Mouse (Mus musculus) myocyte (in vitro differentiated cells): ENCODE results near the gene Ltbr. TPM values are rescaled to one million over a fixed set of nuclear protein-coding genes. Genes with fewer than 3 reads are reported as not detected.

Experiments
- H3K27me3 ChIP-seq: one replicate; pipeline ENCODE4 v1.6.1; 2011; ENCODE audit not compliant: control insufficient read depth, insufficient read depth, insufficient read length
- H3K36me3 ChIP-seq: one replicate; pipeline ENCODE4 v1.6.1; 2011; ENCODE audit not compliant: control insufficient read depth, insufficient read depth
- H3K4me2 ChIP-seq: one replicate; pipeline ENCODE4 v1.6.1; 2011; ENCODE audit warnings: low read depth, control low read depth
- H3K4me3 ChIP-seq: one replicate; pipeline ENCODE4 v1.5.1; 2011; ENCODE audit warnings: mild to moderate bottlenecking, control low read depth, moderate library complexity
- H3K79me2 ChIP-seq: one replicate; pipeline ENCODE4 v1.6.1; 2011; ENCODE audit not compliant: control insufficient read depth, insufficient read depth
- H3ac ChIP-seq: one replicate; pipeline ENCODE4 v1.6.1; 2011; ENCODE audit not compliant: control insufficient read depth, insufficient read length
- CEBPB ChIP-seq: IDR thresholded peaks from 2 replicates; pipeline ENCODE4 v1.6.1; 2011; ENCODE audit warnings: mild to moderate bottlenecking, moderate library complexity; ENCODE audit not compliant: poor library complexity, insufficient read depth, severe bottlenecking
- E2F4 ChIP-seq: IDR thresholded peaks from one replicate; pipeline ENCODE4 v1.6.1; 2011; ENCODE audit warnings: mild to moderate bottlenecking, control low read depth, moderate library complexity; ENCODE audit not compliant: insufficient read depth
- MAX ChIP-seq: IDR thresholded peaks from one replicate; pipeline ENCODE4 v1.6.1; 2011; ENCODE audit warnings: low read depth, mild to moderate bottlenecking, control low read depth
- MYOD1 ChIP-seq, 3 experiments: IDR thresholded peaks; one replicate each; pipeline ENCODE4 v1.6.1; 2011; ENCODE audit warnings: control low read depth in 2 of 3, low read depth in 2 of 3, mild to moderate bottlenecking in 2 of 3, moderate library complexity in 1 of 3; ENCODE audit not compliant: insufficient read length in 2 of 3, control insufficient read depth in 1 of 3
- MYOG ChIP-seq, 3 experiments: IDR thresholded peaks; one replicate each; pipeline ENCODE4 v1.6.1; 2011; ENCODE audit warnings: control low read depth in 2 of 3, low read depth in 2 of 3, mild to moderate bottlenecking in 2 of 3; ENCODE audit not compliant: insufficient read length in 2 of 3, control insufficient read depth in 1 of 3, insufficient read depth in 1 of 3
- POLR2A ChIP-seq: IDR thresholded peaks from one replicate; pipeline ENCODE4 v1.6.1; 2011; ENCODE audit warnings: low read depth, mild to moderate bottlenecking, control low read depth, moderate library complexity; ENCODE audit not compliant: insufficient read length
- POLR2AphosphoS2 ChIP-seq: IDR thresholded peaks from one replicate; pipeline ENCODE4 v1.6.1; 2011; ENCODE audit warnings: low read depth, control low read depth; ENCODE audit not compliant: insufficient read length
- REST ChIP-seq: IDR thresholded peaks from one replicate; pipeline ENCODE4 v1.6.1; 2011; ENCODE audit warnings: mild to moderate bottlenecking, control low read depth, moderate library complexity; ENCODE audit not compliant: insufficient read depth, insufficient read length
- SRF ChIP-seq: IDR thresholded peaks from one replicate; pipeline ENCODE4 v1.6.1; 2011; ENCODE audit warnings: low read depth; ENCODE audit not compliant: control insufficient read depth, insufficient read length
- TCF12 ChIP-seq: IDR thresholded peaks from one replicate; pipeline ENCODE4 v1.6.1; 2011; ENCODE audit warnings: mild to moderate bottlenecking, control low read depth; ENCODE audit not compliant: poor library complexity, insufficient read depth, severe bottlenecking
- TCF3 ChIP-seq: IDR thresholded peaks from one replicate; pipeline ENCODE4 v1.6.1; 2011; ENCODE audit warnings: low read depth, control low read depth; ENCODE audit not compliant: insufficient read length
- USF1 ChIP-seq: IDR thresholded peaks from one replicate; pipeline ENCODE4 v1.6.1; 2011; ENCODE audit warnings: low read depth, mild to moderate bottlenecking, control low read depth, moderate library complexity
- polyA plus RNA-seq: library from polyadenylated mRNA; unstranded; fragments of >200 nt; fragmentation: generic; extraction: Trizol; gene quantifications from one replicate; pipeline ENCODE4 v1.2.1, GENCODE M21; 2012; ENCODE audit warnings: missing spikeins

The Ltbr gene
- polyA plus RNA-seq, 1 experiment, result 79.0 TPM

DNA sequence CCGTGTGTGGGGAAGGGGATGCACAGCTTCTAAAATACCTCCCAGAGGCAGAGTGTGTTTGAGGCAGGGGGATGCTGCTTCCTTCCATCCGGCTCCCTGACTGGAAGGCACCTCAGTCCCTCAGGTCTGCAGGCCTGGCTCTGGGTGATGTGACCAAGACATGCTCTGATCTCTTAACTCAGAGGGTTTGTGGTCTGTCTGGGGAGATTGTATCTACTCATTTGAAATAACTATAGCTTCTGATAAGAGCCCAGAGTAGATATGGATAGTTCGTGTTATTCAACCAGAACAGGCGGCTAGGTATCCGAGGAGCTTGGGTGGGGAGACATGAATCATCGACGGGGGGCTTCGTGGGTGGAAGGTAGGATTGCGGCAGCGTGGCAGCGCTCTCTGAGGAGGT, 39.5 kb upstream of the Ltbr start:
- Histone ChIP-seq H3ac (no peak overlapping the region), H3K4me3 (no peak overlapping the region), H3K36me3 (no peaks in the 10 kb centered on the region), H3K79me2 (peaks cover 72% of the 10 kb centered on the region), H3K27me3 (no peaks in the 10 kb centered on the region), H3K4me2 (peak overlapping the region; percentile 93)
- TF ChIP-seq MYOD1 (IDR thresholded peaks at IDR 0.05; ENCODE audit: control insufficient read depth in 1 of 3, insufficient read length in 2 of 3, low read depth in 2 of 3), result no peak
- TF ChIP-seq POLR2A, result no peak
- no peak for TF ChIP-seq MYOG (IDR thresholded peaks at IDR 0.05; ENCODE audit: control insufficient read depth in 1 of 3, insufficient read depth in 1 of 3, insufficient read length in 2 of 3, low read depth in 2 of 3)
- no peak for TF ChIP-seq REST

DNA sequence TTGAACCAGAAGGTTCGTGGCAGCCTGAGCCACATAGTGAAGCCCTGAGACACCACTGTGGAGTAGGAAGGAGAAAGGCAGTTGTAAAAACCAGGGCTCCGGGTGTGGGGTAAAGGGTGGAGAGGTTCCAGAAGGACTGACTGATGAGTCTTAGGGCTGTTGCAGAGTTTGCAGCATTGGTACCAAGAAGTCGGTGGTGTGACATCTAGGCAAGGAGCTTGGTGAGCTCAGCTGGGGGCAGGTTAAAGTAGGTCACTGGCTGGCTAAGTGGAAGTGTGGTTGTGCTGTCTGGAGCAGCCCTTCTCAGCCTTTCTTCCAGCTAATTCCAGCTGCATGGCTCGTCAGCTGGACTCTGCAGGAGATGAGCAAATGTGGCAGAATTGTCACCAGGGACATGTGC, 39.1 kb upstream of the Ltbr start:
- Histone ChIP-seq H3K27me3 (no peaks in the 10 kb centered on the region), H3K4me3 (no peak overlapping the region), H3K4me2 (peak overlapping the region; percentile 93), H3K79me2 (peaks cover 72% of the 10 kb centered on the region), H3ac (no peak overlapping the region), H3K36me3 (no peaks in the 10 kb centered on the region)
- TF ChIP-seq MAX, result no peak
- TF ChIP-seq POLR2A, result peak; percentile 13
- peak; percentile 18 for TF ChIP-seq POLR2AphosphoS2
- TF ChIP-seq SRF, result no peak

GRCm38 (mm10) chr6:125352046-125352384, 38.3 kb upstream of the Ltbr start:
- H3K36me3 ChIP-seq, result no peaks in the 10 kb centered on the region
- peak overlapping the region; percentile 93 for H3K4me2 ChIP-seq
- peak overlapping the region; percentile 90 for H3K4me3 ChIP-seq
- no peaks in the 10 kb centered on the region for H3K27me3 ChIP-seq
- peaks cover 72% of the 10 kb centered on the region for H3K79me2 ChIP-seq
- TF ChIP-seq REST (no peak), SRF (no peak), E2F4 (no peak), USF1 (no peak), TCF3 (no peak), MYOG (IDR thresholded peaks at IDR 0.05; ENCODE audit: control insufficient read depth in 1 of 3, insufficient read depth in 1 of 3, insufficient read length in 2 of 3, low read depth in 2 of 3) (no peak), TCF12 (no peak)
- no peak overlapping the region for H3ac ChIP-seq

GRCm38 (mm10) chr6:125351368-125352045, 37.8 kb upstream of the Ltbr start:
- TF ChIP-seq USF1, result no peak
- TF ChIP-seq POLR2AphosphoS2, result no peak
- no peak for TF ChIP-seq REST
- no peak for TF ChIP-seq E2F4
- TF ChIP-seq MYOD1 (IDR thresholded peaks at IDR 0.05; ENCODE audit: control insufficient read depth in 1 of 3, insufficient read length in 2 of 3, low read depth in 2 of 3), result no peak
- TF ChIP-seq MYOG (IDR thresholded peaks at IDR 0.05; ENCODE audit: control insufficient read depth in 1 of 3, insufficient read depth in 1 of 3, insufficient read length in 2 of 3, low read depth in 2 of 3), result no peak
- TF ChIP-seq POLR2A, result no peak
- no peak for TF ChIP-seq SRF
- H3K27me3 ChIP-seq, result no peaks in the 10 kb centered on the region
- no peak overlapping the region for H3ac ChIP-seq
- H3K4me2 ChIP-seq, result peak overlapping the region; percentile 93
- H3K79me2 ChIP-seq, result peaks cover 69% of the 10 kb centered on the region
- H3K36me3 ChIP-seq, result no peaks in the 10 kb centered on the region
- H3K4me3 ChIP-seq, result peak overlapping the region; percentile 90

DNA sequence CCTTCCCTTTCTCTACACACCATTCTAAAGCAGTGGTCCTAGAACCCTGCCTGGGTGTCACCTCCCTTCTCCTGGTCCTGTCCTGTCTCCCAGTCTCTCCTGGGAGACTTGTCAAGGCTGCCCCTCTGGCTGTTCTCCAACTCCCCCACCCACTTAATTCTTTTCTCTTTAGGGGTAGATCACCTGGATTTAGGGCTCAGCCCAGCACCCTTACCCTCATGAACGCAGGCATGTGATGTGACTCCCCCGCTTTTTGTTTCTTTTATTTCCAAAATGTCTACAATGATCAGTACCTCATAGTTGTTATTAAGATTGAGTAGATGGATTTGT, 37.3 kb upstream of the Ltbr start:
- Histone ChIP-seq H3K36me3 (no peaks in the 10 kb centered on the region), H3K79me2 (peaks cover 64% of the 10 kb centered on the region), H3K4me3 (peak overlapping the region; percentile 90), H3K27me3 (no peaks in the 10 kb centered on the region), H3ac (no peak overlapping the region), H3K4me2 (peak overlapping the region; percentile 93)
- TF ChIP-seq POLR2AphosphoS2 (no peak), CEBPB (no peak), E2F4 (no peak), SRF (no peak), REST (no peak)
